Comparison of ENCODE assay signal across 8 mouse cellular contexts in the genomic region with DNA sequence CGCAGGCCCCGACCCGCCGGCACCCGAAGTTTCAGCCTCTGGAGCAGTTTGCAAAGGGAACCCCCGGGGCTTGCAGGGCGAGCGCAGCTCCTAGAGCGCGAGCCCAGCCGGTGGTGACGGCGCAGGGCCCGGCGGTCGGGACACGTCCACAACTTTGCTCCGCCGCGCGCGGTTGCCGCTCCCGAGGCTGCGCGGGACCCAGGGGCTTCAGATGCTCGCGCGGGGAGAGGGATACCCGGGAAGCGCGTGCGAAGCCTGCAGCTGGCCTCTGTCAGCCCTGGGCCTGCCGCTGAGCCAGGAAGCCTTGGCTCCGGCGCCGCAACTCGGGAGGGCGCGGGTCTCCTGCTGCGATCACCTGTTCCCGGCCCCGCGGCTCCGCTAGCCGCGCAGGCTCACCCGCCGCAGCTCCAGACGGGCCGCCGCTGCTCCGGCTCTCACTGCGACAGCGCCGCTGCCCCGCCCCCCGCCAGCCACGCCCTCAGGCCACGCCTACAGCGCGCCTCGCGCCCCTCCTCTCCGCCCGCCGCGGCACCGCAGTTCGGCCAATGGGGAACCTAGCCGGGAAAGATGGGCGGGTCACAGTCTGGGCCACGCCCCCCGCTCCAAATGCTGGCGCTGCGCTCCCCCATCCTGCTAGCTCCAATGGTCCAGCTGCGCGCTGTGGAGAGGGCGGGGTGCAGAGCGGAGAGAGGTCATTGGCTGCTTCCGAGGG. TPM values are rescaled to one million over a fixed set of nuclear protein-coding genes. Genes with fewer than 3 reads are reported as not detected.
DNase-seq lines count a peak whose midpoint lies in the region; ATAC-seq and TF ChIP-seq lines count a peak whose summit lies in the region.

A gene (minus strand): TSS at position 456 of the 712 bp plus-strand sequence.

- H3K27me3 ChIP-seq in kidney, embryonic 14.5 days (ENCODE audit: control insufficient read depth, insufficient read depth, low read length), result 0 out of 2 replicates have a peak, but pooled peaks cover 2% of the 10 kb centered on the region
- peaks cover 11% of the 10 kb centered on the region for H3K27me3 ChIP-seq in limb, embryonic 15.5 days

- H3K4me3 ChIP-seq in bone marrow macrophage, adult 2 months (ENCODE audit: insufficient read depth, low read length), result peak within 1 kb of the TSS; percentile 97
- peak within 1 kb of the TSS; percentile 72 for H3K4me3 ChIP-seq in embryonic fibroblast, embryonic 13.5 days (ENCODE audit: insufficient read depth, low read length)
- peak within 1 kb of the TSS; percentile 51 for H3K4me3 ChIP-seq in kidney, embryonic 14.5 days (ENCODE audit: low read length)
- peak within 1 kb of the TSS; percentile 66 for H3K4me3 ChIP-seq in limb, embryonic 15.5 days

- TF ChIP-seq CTCF in bone marrow macrophage, adult 2 months (IDR thresholded peaks at IDR 0.05; ENCODE audit: low read depth, low read length), result no peak
- no peak for TF ChIP-seq CTCF in embryonic fibroblast, embryonic 13.5 days (IDR thresholded peaks at IDR 0.05; ENCODE audit: borderline replicate concordance, insufficient read depth, low read length)

- no peaks in the 10 kb centered on the region for H3K9me3 ChIP-seq in kidney, embryonic 14.5 days (ENCODE audit: control insufficient read depth, low read length)
- no peaks in the 10 kb centered on the region for H3K9me3 ChIP-seq in limb, embryonic 15.5 days

- DNase-seq in A20 (ENCODE audit: low read depth, low spot score), result peak; percentile 75
- peak; percentile 98 to 99 for DNase-seq in heart, adult 9 months (ENCODE audit: low spot score in 2 of 2)
- DNase-seq in monocyte, adult 2 months (ENCODE audit: low read depth in 1 of 2, low spot score in 2 of 2), result peak; percentile 92 to 97
- peak; percentile 94 for DNase-seq in spleen, postnatal 36 days (ENCODE audit: low spot score in 2 of 2)

- peak; percentile 96 for ATAC-seq in kidney, embryonic 14.5 days (ENCODE audit: low FRiP score, low TSS enrichment)
- ATAC-seq in limb, embryonic 15.5 days (ENCODE audit: insufficient number of reproducible peaks, low FRiP score, low TSS enrichment, low read depth), result peak; percentile 95

- peak within 1 kb of the TSS; percentile 70 for H3K9ac ChIP-seq in kidney, embryonic 14.5 days (ENCODE audit: low read depth, low read length)
- H3K9ac ChIP-seq in limb, embryonic 15.5 days, result peak within 1 kb of the TSS; percentile 50

- no peaks in the 10 kb centered on the region for H3K36me3 ChIP-seq in kidney, embryonic 14.5 days (ENCODE audit: control insufficient read depth, insufficient read depth, low read length)
- H3K36me3 ChIP-seq in limb, embryonic 15.5 days, result no peaks in the 10 kb centered on the region

- TF ChIP-seq POLR2A in bone marrow macrophage, adult 2 months (IDR thresholded peaks at IDR 0.05; ENCODE audit: borderline replicate concordance, low read depth, low read length), result no peak
- TF ChIP-seq POLR2A in embryonic fibroblast, embryonic 13.5 days (IDR thresholded peaks at IDR 0.05; ENCODE audit: low read depth, low read length), result peak; percentile 84

- H3K4me1 ChIP-seq in bone marrow macrophage, adult 2 months (ENCODE audit: control insufficient read depth, insufficient read depth, low read length), result peaks cover 28% of the 10 kb centered on the region
- peaks cover 2% of the 10 kb centered on the region; the same call in 1 of the 2 replicates for H3K4me1 ChIP-seq in embryonic fibroblast, embryonic 13.5 days (ENCODE audit: control insufficient read depth, insufficient read depth, low read length)
- peaks cover 17% of the 10 kb centered on the region; the same call in 1 of the 2 replicates for H3K4me1 ChIP-seq in kidney, embryonic 14.5 days (ENCODE audit: control insufficient read depth, insufficient read depth, low read length)
- H3K4me1 ChIP-seq in limb, embryonic 15.5 days, result peaks cover 43% of the 10 kb centered on the region

- peak within 1 kb of the TSS; percentile 86 for H3K27ac ChIP-seq in bone marrow macrophage, adult 2 months (ENCODE audit: insufficient read depth, low read depth, low read length)
- no peak within 1 kb of the TSS for H3K27ac ChIP-seq in embryonic fibroblast, embryonic 13.5 days (ENCODE audit: insufficient read depth, low read length)
- no peak within 1 kb of the TSS for H3K27ac ChIP-seq in kidney, embryonic 14.5 days (ENCODE audit: low read depth, low read length)
- H3K27ac ChIP-seq in limb, embryonic 15.5 days, result peak within 1 kb of the TSS; percentile 30

- H3K4me2 ChIP-seq in kidney, embryonic 14.5 days (replicated peaks; ENCODE audit: low read depth, low read length), result peak within 1 kb of the TSS; percentile 96
- H3K4me2 ChIP-seq in limb, embryonic 15.5 days, result peak within 1 kb of the TSS; percentile 99

- WGBS in kidney, embryonic 14.5 days, result under 1% methylated on average over 52 of the region's 81 CpGs
- WGBS in limb, embryonic 15.5 days, result 0% methylated on average over 53 of the region's 81 CpGs

RNA-seq across cellular contexts. Expression of the gene that starts here (rescaled TPM):
- polyA plus RNA-seq in bone marrow macrophage, adult 2 months (2012; ENCODE audit: insufficient read depth, insufficient read length, missing spikeins), result 87.4 and 93.7 TPM in 2 replicates
- polyA plus RNA-seq in embryonic fibroblast, embryonic 13.5 days (2011; ENCODE audit: insufficient read length, low read depth, missing spikeins), result 23.4 and 26.7 TPM in 2 replicates
- 3.8 and 5.3 TPM in 2 replicates for polyA plus RNA-seq in kidney, embryonic 14.5 days (2014; fragmentation: Nextera tagmentation; extraction: Ambion mirVana)
- polyA plus RNA-seq in limb, embryonic 15.5 days (2015; fragmentation: Nextera tagmentation; extraction: Ambion mirVana), result 4.7 and 5.6 TPM in 2 replicates

Comparison
In these comparisons a context has a peak if more than half of its experiments do, and no peak if none do; other contexts are left out.
1. H3K27ac ChIP-seq: peak in bone marrow macrophage, adult 2 months (single experiment) and limb, embryonic 15.5 days (single experiment); none in embryonic fibroblast, embryonic 13.5 days (single experiment) and kidney, embryonic 14.5 days (single experiment).
2. Peak in every context shown above with its lines, with median percentiles within 50 percentile points of each other: DNase-seq and H3K4me3 ChIP-seq.